Mouse (Mus musculus) thymus, adult 18-20 months (tissue): ENCODE results near the gene Gli2.

Experiments used
- DNase-seq, 2 experiments: peaks; one replicate each; pipeline ENCODE4 v3.0.0; 2022; ENCODE audit warnings: mixed read lengths in 2 of 2

The Gli2 gene

DNA sequence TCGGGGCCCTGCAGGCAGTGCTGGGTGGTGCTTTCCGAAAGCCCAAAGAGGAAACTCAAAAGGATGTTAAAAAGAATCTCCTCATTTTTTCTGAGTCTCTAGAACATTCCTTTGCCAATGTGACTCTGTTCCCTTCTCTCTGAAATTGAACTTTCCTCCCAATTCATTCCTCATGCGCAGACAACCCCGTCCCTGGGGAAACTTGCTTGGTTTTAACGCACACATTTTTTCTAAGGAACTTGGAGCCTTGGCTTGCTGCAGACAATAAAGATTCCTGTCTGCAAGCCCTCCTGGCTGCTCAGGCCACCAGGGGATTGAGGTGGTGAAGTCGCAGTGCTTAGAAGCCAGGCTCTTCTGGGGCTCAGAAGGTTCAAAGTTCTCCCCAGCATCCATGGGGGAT is 117.9 kb downstream of the Gli2 start:
- no peak for DNase-seq

DNA sequence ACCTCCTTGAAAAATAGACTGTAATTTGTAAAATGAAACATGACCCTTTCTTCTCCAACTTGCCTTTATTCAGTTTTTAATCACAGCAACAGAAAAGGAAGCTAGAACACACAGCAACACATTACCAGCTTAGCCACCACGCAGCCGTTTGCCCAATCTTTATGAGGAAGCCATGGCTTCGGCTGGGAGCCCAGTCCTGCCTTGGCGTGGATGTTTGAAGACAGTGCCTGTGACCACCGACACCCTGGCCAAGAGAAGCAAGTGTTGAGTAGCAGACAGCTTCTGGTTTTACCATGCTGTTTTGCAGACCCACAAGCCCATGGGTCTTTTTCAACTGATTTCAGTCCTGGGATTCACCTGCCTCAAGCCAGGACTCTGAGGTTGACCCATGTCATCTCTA is 121.3 kb downstream of the Gli2 start:
- no peak for DNase-seq

DNA sequence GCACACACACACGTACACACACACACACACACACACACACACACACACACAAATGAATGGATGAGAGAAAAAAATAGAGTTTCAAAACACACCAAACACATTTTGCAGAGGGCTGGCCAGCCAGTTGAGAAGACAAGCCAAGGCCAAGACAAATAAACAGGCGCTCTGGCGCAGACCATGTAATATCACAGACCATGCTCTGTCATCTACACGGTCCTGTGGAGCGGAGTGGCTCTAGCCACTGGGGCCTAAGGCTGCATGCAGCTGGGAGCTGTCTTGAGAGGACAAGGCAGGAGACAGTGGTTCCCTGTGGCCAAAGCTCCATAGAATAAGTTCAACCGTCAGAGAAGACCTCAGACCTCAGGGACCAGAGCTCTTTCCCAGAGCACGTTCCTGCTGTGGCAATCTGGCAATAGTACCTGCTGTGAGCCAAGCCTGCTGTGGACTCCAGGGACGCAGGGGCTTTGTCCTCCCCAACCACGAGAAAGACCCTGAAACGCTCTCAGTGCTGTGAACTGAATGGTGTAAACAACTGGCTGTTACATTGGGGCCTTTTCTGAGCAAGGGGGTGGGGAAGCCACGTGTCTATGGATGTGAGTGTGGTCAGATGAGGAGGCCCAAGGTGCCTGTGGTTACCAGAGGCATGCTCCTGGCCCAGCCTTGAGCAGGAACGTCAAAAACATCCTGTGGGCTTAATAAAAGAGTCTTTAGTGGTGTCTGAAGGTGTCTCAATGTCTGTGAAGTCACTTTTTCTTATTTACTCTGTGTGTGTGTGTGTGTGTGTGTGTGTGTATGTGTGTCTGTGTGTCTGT is 125.7 kb downstream of the Gli2 start:
- DNase-seq = no peak

DNA sequence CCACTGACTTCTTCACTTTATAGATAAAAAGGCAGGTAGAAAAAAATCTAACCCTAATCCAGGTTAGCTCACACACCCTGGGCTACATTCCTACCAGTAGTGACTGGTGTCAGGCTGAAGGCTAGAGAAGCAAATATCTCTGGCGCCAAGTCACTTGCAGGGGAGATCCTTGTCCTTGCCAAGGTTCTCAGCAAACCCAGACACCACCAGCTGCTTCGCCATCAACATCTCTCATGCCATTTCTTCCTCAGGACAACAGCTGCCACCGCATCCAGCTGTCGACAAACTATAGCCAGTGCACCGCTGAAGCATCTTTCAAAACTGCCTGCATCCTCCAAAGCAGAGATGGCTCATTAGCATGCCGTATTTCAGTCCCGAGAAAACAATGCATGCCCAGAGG is 126.9 kb downstream of the Gli2 start:
- DNase-seq = no peak

DNA sequence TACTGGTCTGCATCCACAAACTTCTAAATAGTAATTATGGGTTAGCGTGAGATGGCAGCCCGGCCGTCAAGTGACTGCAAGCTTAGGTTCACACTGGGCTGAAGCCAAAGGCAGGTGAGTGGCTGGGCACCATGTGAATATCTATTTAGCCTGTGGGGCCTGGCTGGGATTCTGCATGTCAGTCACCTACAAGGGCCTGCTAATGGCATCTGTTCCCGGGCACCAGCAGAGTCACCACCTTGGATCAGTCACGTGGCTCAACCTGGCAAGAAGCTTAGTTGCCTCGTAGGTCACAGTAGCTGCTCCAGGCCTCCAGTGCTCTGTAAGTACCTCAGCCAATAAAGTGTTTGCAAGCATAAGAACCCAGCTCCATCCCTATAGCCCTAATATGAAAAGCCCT is 131.2 kb downstream of the Gli2 start:
- DNase-seq = no peak

DNA sequence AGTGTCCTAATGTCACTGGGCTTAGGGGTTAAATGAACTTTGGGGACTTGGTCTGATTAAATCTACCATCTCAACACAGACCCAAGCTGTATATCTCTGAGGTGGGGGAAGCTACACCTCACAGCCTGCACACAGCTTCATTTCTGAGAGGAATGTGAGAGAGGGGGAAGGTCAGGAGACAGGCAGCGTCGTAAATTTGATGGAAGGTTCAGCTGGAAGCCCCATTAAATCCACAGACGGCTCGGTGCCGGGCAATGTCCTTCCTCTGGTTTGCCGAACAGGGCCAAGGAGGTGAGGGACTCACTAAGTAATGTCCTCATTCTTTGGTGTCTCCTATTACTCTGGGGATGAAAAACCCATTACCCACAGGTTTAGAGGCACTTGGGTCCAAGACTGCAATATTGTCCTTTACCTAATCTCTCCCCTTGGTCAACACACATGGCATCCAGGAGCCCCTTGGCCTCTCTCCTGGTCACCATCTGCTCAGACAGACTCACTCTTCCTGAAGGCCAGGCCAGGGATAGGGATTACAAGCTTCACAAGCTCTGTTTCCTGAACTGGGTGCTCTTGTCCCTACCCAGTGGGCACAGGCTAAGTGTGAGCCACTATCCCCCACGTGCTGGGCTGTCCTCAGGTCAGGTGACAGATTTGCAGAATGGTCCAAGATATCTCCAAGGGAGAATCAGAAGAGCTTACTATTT is 135.7 kb downstream of the Gli2 start:
- no peak for DNase-seq

DNA sequence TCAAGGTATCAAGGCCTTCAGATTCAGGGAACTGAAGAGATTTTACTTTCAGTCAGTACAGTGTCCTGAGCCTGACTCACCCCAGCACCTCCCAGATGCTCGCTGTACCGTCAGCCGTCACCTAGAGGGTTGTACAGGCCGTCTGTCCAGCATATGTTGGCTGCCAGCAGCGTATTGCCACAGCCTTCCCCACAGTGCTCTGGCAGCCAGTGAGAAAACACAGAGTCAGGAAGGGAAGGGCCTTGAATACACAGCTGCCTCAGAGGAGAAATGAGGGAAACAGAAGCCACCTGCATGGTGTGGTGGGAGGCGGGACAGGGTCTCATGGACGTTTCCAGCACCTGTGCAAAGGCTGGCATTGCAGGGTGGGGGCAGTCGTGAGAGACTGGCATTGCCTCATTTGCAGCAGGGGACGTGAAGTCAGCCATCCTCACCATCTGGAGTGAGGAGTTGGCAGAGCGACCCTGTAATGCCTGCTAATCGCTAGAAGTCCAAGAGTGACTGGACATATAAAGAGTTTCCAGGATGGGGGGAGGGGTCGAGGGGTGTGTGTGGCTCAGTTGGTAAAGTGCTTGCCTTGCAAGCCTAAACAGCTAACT is 136.8 kb downstream of the Gli2 start:
- no peak for DNase-seq

DNA sequence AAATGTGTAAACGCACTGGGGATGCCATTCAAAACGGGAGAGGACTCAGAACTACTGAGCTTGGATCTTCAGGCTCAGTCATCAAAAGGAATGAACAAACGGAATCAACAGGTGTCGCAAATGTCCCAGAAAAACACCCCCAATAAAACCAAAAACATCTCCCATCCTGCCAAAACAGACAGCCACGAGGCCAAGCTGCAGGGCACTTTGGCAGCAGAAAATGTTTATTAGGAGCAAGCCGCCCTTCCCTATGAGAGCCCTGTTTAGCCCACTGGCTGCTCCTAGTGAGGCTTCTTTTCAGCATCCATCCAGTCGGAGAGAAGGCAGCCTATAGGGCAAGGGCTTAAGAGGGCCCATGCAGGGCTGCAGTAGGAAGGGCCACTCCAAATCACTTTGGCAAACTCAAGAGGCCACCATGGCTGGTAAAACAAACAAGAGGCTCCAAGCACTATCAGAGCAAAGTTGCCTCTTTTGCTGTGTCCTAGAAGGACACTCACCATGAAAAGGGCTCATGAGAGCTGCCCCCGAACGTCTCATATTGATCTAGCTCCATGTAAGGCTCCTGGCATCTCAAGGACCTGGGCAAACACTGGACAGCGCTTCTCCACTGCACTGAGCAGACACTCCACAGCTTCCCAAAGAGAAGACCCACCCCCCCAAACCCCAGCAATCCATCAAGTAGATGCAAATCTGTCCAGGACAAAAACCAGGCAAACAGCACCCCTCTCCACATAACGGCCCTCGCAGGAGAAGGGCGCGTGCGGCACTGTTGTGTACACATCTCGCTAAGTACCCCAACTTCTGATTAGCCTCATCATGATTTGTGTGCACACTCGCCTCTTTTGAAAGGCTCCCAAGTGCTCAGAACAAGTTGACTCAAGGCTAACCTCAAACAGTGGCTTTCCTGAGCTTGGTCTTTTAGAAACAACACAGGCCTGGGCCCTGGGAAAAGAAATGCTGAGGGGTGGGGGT is 139.7 kb downstream of the Gli2 start:
- DNase-seq = no peak

DNA sequence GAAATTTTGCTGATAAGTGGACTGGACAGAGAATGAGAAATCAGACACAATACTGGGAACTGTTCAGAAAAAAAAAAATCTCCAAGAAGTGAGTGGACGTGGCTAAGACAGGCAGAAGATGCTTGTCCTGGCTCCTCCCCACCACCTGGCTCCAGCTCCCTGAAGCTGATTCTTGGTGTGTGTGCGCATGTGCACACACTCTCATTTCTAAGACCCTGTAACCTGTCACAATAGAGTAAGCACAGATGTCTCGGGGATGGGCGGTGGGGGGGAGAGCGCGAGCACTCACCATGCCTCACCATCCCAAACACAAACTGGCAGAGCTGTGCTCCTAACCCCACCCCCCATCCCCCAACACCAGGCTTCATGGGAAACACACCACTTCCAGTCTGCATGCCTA is 140.5 kb downstream of the Gli2 start:
- no peak for DNase-seq

DNA sequence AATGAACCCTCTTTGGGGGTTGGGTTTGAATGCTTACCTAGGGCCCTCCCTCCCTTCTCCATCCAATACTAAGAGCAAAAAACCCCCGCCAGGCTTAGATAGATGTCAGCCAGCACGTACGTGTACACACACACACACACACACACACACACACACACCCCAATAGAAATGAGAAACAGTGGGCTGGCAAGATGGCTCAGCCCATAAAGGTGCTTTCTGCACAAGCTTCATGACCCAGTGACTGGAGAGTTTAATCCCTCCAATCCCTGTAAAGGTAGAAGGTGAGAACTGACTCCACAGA is 142.0 kb downstream of the Gli2 start:
- no peak for DNase-seq

DNA sequence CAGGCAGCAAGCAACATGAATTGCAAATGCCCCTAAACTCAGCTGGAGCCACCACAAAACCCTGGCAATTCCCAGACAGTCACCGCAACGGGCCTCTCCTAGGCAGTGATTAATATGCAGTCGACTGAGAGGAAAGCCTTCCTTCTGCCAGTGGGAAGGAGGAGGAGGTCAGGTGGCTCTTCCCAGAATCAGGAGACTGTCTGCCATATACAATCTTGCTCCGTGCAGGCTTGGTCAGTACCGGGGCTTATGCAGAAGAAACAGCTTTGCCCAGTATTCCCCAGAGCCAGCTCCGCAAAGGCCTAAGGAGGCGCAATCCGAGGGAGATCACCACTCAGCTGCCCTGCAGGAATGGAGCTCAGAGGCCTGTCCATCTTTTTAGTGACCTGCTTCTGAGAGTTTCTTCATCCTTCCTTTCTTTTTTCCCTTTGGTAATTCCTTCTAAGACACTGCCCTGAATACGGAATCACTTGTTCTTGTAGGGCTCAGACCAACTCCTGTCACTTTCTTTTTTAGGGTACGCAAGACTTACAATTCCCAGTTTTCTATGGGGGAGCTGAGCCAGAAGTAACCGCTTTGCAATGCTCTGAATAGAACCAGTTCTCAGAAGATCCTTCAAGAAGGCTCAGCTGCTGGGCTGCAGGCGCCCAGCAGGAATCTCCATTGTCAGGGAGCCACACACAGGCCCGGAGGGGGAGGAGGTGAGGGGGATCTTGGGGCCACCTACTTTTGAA is 142.6 kb downstream of the Gli2 start:
- no peak for DNase-seq

DNA sequence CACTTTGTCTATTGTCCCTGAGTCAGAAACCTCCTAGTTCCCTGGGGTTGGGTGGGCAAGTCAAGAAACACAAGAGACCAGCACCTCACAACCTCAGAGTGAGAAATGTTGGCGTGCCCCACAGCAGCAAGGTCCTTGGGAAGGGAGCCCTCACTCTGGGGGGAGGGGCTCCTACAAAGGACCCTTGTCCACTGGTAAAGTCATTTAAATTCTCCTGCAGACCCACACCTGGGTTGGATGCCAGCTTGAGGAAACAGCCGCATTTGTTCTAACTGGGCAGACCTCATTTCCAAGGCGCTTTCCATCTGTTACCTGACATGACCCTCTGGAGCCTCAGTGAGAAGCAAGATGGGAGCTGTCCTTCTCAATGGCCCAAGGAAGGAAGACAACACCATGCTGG is 144.4 kb downstream of the Gli2 start:
- no peak for DNase-seq

DNA sequence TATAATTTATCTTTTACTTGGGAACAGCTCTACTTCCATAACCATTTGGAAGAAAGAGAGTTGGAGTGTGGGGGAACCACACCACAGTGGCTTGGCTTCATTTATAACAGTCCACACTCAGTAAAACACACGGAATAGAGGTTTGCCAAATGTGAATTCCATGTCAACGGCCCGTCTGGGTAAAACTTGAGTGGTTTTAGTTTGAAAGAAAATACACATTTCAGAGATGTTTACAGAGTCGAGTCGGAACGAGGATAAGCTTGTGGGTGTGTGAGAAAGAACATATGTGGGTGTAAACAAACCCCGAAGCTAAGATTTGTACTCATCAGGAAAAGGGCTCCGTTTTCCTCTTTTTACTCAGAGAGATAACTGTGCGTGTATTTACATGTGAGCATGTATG is 145.8 kb downstream of the Gli2 start:
- DNase-seq = no peak

DNA sequence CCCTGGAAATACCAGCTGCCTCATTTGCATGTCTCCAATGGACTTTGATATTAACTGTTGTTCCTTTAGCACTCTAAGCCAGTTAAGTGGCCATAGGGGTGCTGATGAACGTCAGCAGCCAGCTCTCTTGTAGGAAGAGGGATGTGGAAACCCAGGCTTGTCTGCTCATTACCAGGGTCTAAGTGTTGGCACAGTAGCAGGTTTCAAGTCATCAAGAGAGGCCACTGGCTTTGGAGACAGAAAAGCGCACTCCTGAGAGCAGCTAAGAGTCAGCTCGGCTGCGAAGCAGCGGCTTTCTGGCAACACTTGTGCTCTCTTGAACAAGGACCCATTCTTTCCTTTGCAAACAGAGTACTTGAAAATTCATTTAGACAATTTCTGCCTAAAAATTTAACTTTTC is 148.1 kb downstream of the Gli2 start:
- DNase-seq = no peak

DNA sequence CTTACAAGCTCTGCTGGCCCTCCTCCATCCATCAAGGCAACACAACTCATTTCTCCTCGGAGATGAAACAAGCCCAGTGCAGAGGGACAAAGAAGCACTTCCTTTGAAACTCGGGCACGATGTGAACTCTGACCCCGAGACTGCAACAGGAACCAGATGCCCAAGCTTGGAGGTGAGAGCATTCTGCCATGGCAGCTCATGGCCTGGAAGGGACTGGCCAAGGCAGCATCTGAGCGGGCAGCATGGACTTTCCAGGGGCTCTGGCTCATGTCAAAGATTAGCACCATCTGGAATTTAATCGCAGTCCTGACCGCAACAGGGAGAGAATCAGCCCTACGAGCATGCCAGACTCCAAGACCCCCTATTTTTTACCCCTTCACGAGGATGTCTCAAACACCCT is 148.5 kb downstream of the Gli2 start:
- no peak for DNase-seq

DNA sequence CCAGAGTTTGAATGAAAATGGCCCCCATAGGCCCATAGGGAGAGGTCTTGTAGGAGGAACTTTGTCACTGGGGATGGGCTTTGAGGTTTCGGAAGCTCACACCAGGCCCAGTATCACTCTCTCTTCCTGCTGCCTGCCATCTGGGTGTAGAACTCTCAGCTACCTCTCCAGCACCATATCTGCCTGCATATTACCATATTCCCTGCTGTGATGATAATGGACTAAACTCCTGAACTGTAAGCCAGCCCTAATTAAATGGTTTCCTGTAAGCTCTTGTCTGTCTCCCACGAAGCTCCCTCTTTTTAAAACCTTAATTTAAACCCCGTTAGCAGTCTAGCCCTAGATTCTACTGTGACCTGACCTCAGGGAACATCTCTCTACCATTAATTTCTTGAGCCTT is 149.0 kb downstream of the Gli2 start:
- no peak for DNase-seq

DNA sequence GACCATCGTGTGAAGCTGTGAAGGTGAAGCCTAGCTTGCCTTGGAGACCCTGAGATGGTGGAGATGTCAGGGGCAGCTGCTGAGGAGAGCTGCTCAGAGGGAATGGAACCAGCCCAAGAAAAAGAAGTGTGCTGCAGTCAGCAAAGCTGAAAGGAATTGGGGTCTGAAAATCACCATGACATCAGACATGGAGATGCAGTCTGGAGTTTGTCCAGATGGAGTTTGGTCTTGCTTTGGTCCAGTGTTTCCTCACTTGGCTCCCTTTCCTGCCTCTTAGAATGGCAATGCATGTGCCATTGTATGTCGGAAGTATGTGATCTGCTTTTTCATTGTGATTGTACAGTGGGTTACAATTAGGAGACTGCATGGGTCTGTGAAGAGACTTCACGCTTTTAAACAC is 149.7 kb downstream of the Gli2 start:
- no peak for DNase-seq

DNA sequence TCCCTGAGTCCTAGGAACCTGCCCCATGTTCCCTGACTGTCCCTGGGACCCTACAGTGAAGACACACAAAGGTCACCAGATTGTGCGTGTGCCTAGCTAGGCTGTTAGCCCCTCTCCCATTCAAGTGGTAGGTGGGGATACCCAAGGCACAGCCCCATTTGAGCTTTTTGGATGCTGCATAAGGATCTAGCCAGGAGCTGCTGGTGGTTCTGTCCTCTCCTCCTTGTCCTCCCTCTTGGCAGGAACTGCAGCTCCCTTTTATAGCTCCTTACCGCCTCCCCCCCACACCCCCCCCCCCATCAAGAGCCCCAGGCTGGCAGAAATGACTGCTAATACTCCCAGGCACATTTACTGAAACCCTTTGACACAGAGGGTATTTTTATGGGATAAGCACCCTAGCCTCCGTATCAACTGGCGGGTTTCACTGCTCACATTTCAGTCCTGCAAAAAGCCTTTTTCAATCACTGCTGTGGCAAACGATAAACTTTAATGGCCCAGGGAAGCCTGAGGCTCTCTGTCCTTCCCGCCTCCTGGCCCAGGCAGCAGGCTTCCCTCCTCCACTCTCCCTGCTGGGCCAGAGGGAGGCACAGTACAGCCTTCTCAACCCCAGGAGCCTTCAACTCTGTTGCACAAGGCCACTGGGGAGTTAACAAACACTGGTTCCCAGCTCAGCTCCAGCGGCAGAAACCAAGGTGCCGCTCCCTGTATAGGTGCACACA is 151.4 kb downstream of the Gli2 start:
- DNase-seq = no peak

DNA sequence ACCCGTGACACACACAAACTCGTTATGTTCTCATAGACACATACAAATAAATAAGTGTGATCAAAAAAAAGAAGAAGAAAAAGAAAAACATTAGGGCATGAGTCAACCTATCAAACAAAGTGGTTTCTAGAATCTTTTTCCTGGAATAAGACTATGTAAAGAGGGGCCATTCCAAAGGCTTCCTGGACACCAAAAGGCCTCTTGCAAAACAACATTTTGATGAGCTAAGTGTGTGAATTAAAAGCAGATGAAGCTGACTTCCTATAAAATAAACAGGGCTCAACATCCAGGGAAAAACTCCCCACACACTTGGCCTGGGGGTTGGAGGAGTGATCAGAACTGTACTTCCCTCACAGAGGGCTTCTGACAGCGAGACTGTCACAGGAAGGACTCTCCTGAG is 155.1 kb downstream of the Gli2 start:
- no peak for DNase-seq

DNA sequence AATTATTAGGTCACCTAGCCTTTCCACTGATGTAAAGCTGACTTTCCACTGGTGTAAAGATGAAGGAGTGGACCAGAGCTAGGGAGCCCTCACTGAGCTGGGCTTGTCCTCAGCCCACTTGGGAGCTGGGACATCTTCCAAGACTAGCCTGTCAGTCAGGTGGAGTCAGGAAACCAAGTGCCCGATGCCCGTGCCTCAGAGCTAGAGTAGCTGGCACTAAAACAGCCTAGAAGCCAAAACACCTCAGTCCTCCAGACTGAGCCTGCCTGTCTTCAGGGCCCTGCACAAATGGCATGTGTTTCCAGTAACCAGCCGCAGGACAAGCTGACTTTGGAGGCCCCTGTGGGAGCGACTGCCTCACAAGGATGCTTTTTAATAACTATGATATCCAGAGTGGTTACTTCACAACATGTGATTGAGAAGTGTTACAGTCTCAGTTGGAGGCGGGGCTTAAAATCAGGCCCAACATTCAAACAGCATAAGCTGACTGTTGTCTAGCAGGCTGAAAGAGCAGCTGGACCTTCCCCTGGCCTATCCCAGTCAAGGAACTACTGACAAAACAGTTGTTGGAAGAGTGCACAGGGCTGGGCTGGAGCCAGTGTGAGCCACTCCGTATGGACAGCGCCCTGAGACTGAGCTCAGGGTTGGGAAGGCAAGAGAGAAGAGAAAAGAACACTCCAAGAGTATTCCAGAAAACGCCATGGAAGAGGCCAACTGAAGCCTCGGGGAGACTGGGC is 158.2 kb downstream of the Gli2 start:
- DNase-seq = no peak

DNA sequence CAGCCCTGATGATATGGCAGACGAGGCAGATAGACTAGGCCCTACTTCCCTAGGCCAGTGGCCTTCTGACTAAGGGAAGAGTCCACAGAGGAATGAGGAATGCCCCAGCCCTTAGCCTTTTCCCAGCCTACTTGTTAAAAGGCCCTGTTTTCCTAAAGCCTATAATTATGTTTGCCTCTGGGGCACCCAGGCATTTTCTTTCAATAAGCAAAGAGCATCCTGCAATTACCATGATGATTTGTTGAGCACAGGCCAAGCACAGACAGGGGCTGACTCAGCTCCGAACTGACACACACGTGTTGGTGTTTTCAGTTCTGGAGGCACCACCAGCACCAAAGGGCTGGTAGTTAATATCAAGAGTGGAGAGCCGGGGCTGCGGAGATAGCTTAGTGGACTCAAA is 162.0 kb downstream of the Gli2 start:
- no peak for DNase-seq
